Mouse (Mus musculus): ENCODE results near the gene Neb. TPM values are rescaled to one million over a fixed set of nuclear protein-coding genes. Genes with fewer than 3 reads are reported as not detected.

Gene Neb
- total and polyA plus RNA-seq, 2 experiments from 2014 or later = 0.80 to 3.7 TPM

DNA sequence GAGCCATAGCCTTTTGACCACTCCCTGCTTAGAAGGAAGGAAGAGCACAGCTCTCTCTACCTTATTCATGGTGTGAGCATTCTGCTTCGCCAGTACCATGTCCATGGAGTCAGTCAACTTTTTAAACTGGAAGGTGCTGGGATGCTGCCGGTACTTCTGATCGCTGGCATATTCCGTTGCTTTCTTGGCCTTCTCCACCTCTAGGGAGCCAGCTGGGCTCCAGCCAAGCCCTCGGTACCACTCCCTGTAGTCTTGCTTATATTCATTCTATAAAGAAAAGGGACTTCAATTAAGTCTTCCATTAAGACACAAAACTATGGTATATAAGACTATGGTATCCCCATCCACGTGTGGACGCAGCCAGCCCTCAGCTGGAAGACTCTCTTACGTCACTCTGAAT lies 107.4 kb downstream of the Neb start:
- 91% methylated on average over 8 of the region's 8 CpGs for WGBS
- no peak for ATAC-seq (ENCODE audit: low FRiP score)
- no peaks in the 10 kb centered on the region for H3K4me1 ChIP-seq (ENCODE audit: insufficient read depth, low read length)

DNA sequence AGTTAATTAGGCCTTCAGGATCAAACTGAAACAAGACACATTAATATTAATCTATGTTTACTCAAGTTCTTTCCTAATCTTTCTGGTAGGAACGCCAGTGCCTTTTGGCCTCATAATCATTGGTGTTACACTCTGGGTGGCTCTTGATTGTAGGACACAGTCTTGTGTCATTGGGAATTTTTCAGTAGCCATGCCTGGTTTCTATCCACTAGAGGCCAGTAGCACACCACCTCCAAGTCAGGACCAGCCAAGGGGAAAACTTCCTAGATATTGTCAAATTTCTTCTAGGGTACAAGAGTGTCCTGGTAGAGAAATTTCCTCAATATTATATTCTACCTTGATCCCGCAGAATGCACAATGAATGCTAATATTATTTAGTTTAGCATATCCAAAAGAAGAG lies 116.1 kb downstream of the Neb start:
- peak; percentile 87 for TF ChIP-seq CTCF (IDR thresholded peaks at IDR 0.05)
- no peak overlapping the region for H3K4me3 ChIP-seq (ENCODE audit: low read depth, low read length)
- no peak overlapping the region for H3K27ac ChIP-seq (ENCODE audit: low read depth, low read length)
- no peaks in the 10 kb centered on the region for H3K27me3 ChIP-seq (ENCODE audit: insufficient read depth, low read length)
- no peaks in the 10 kb centered on the region for H3K9me3 ChIP-seq (ENCODE audit: low read length)
- H3K4me1 ChIP-seq (ENCODE audit: insufficient read depth, low read length) = no peaks in the 10 kb centered on the region; the same call in 1 of the 2 replicates
- 46% methylated on average over 2 of the region's 2 CpGs for WGBS
- DNase-seq (ENCODE audit: low spot score) = peak; percentile 70
- H3K4me2 ChIP-seq (ENCODE audit: low read depth, low read length, poor library complexity, severe bottlenecking) = no peak overlapping the region
- no peak overlapping the region for H3K9ac ChIP-seq (replicated peaks; ENCODE audit: low read length, poor library complexity, severe bottlenecking)
- H3K36me3 ChIP-seq (ENCODE audit: insufficient read depth, low read length) = no peaks in the 10 kb centered on the region
- ATAC-seq (ENCODE audit: low FRiP score) = peak; percentile 62

More for the DNA sequence above, 107.4 kb downstream of the Neb start:
- no peaks in the 10 kb centered on the region for H3K36me3 ChIP-seq (ENCODE audit: insufficient read depth, low read length)
- H3K4me3 ChIP-seq (ENCODE audit: low read depth, low read length) = no peak overlapping the region
- TF ChIP-seq CTCF (IDR thresholded peaks at IDR 0.05) = no peak
- H3K9me3 ChIP-seq (ENCODE audit: low read length) = no peaks in the 10 kb centered on the region
- no peak for DNase-seq (ENCODE audit: low spot score)
- no peak overlapping the region for H3K27ac ChIP-seq (ENCODE audit: low read depth, low read length)
- no peaks in the 10 kb centered on the region for H3K27me3 ChIP-seq (ENCODE audit: insufficient read depth, low read length)
- H3K9ac ChIP-seq (replicated peaks; ENCODE audit: low read length, poor library complexity, severe bottlenecking) = no peak overlapping the region
- H3K4me2 ChIP-seq (ENCODE audit: low read depth, low read length, poor library complexity, severe bottlenecking) = no peak overlapping the region

DNA sequence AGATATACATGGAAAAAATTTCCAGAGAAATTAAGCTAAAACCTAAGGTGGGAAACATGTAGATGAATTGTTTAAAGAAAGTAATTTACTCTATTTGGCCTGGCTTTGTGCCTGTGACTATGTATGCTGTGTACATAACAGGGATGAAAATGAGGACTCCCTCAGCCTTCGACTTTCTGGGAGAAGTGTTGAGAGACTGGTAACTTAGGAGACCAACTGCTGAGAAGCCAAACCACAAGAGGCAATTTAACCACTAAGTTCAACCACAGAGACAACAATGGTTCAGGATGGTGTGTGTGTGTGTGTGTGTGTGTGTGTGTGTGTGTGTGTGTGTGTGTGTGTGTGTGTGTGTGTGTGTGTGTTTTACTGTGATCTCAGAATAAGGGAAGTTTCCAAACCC lies 126.2 kb downstream of the Neb start:
- Histone ChIP-seq H3K27me3 (ENCODE audit: insufficient read depth, low read length) (no peaks in the 10 kb centered on the region), H3K9me3 (ENCODE audit: low read length) (no peaks in the 10 kb centered on the region), H3K4me1 (ENCODE audit: insufficient read depth, low read length) (no peaks in the 10 kb centered on the region), H3K27ac (ENCODE audit: low read depth, low read length) (no peak overlapping the region), H3K4me3 (ENCODE audit: low read depth, low read length) (no peak overlapping the region), H3K36me3 (ENCODE audit: insufficient read depth, low read length) (no peaks in the 10 kb centered on the region), H3K4me2 (ENCODE audit: low read depth, low read length, poor library complexity, severe bottlenecking) (no peak overlapping the region), H3K9ac (replicated peaks; ENCODE audit: low read length, poor library complexity, severe bottlenecking) (no peak overlapping the region)
- WGBS = 61% methylated on average over 1 of the region's 1 CpGs
- DNase-seq (ENCODE audit: low spot score) (no peak), ATAC-seq (ENCODE audit: low FRiP score) (no peak)
- TF ChIP-seq CTCF (IDR thresholded peaks at IDR 0.05) = no peak

DNA sequence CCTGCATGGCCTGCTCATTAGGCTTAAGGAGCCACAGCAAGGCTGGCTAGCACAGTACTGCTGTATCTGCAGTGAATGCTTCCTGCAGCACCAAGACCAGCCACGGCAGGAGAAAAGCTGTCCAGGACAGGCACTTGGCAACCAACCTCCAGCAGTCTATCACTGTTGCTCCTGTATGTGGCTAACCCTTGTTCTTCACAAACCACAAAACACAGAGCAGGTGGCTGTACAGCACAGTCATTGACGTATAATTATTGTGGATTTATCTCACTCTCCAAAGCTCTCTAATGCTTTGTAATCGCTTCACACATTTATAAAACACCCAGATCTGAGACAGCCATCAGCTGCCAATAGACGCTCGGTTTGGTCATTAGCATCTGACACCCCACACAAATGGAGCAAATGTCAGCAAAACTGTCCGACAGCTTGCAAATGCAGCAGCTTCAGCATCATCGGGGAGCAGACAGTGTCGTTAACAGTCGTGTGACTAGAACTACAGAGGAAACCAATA lies 129.9 kb downstream of the Neb start:
- WGBS = 39% methylated on average over 9 of the region's 9 CpGs
- DNase-seq (ENCODE audit: low spot score) (peak; percentile 43), ATAC-seq (ENCODE audit: low FRiP score) (0 out of 2 replicates have a peak, but pooled peaks have one; percentile 20)
- no peak overlapping the region for H3K27ac ChIP-seq (ENCODE audit: low read depth, low read length)
- no peak for TF ChIP-seq CTCF (IDR thresholded peaks at IDR 0.05)
- H3K4me1 ChIP-seq (ENCODE audit: insufficient read depth, low read length) = no peaks in the 10 kb centered on the region
- no peaks in the 10 kb centered on the region for H3K9me3 ChIP-seq (ENCODE audit: low read length)
- H3K4me3 ChIP-seq (ENCODE audit: low read depth, low read length) = no peak overlapping the region
- H3K9ac ChIP-seq (replicated peaks; ENCODE audit: low read length, poor library complexity, severe bottlenecking) = no peak overlapping the region
- H3K36me3 ChIP-seq (ENCODE audit: insufficient read depth, low read length) = no peaks in the 10 kb centered on the region
- H3K4me2 ChIP-seq (ENCODE audit: low read depth, low read length, poor library complexity, severe bottlenecking) = no peak overlapping the region
- H3K27me3 ChIP-seq (ENCODE audit: insufficient read depth, low read length) = no peaks in the 10 kb centered on the region

DNA sequence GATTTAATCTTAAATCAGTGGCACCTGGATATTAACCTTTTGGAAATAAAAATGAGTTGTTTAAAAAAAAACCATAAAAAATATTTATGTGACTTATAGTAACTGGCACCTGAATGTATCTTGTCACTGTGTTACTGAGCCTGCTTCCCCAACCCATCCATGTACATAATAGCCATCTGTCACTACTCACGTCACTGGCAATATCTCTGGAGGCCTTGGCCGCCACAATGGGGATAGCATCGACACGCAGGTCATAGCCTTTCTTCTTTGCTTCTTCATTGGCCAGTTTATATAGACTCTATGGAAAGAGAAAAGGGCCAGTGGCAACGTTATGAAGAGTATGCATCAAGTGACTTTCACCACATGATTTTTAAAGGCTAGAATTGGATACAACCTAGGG lies 133.2 kb downstream of the Neb start:
- no peak for ATAC-seq (ENCODE audit: low FRiP score)
- H3K9me3 ChIP-seq (ENCODE audit: low read length) = no peaks in the 10 kb centered on the region

DNA sequence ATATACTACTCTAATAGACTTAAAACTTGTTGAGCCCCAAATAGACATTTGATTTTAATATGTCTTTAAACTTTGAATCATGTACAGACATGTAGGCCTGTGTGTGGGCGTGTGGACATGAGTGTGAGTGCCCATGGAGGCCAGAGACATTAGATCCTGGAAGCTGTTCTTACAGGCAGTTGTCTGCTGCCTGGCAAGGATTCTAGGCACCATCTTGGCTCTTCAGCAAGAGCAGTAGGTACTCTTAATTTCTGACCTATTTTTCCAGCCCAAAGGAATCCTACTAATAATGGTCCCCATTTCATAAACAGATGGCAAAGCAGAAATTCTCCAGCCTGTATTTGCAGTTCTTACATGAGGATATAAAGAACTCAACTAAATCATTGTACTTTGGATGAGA lies 135.6 kb downstream of the Neb start:
- H3K36me3 ChIP-seq (ENCODE audit: insufficient read depth, low read length) = no peaks in the 10 kb centered on the region
- no peak for DNase-seq (ENCODE audit: low spot score)
- no peaks in the 10 kb centered on the region for H3K27me3 ChIP-seq (ENCODE audit: insufficient read depth, low read length)
- ATAC-seq (ENCODE audit: low FRiP score) = no peak
- no peaks in the 10 kb centered on the region for H3K4me1 ChIP-seq (ENCODE audit: insufficient read depth, low read length)
- H3K27ac ChIP-seq (ENCODE audit: low read depth, low read length) = no peak overlapping the region
- no peak overlapping the region for H3K4me2 ChIP-seq (ENCODE audit: low read depth, low read length, poor library complexity, severe bottlenecking)
- H3K9me3 ChIP-seq (ENCODE audit: low read length) = no peaks in the 10 kb centered on the region
- no peak overlapping the region for H3K9ac ChIP-seq (replicated peaks; ENCODE audit: low read length, poor library complexity, severe bottlenecking)
- TF ChIP-seq CTCF (IDR thresholded peaks at IDR 0.05) = no peak
- no peak overlapping the region for H3K4me3 ChIP-seq (ENCODE audit: low read depth, low read length)
- WGBS = 86% methylated on average over 1 of the region's 1 CpGs

More for the DNA sequence above, 133.2 kb downstream of the Neb start:
- Histone ChIP-seq H3K36me3 (ENCODE audit: insufficient read depth, low read length) (no peaks in the 10 kb centered on the region), H3K27ac (ENCODE audit: low read depth, low read length) (no peak overlapping the region), H3K4me3 (ENCODE audit: low read depth, low read length) (no peak overlapping the region), H3K4me2 (ENCODE audit: low read depth, low read length, poor library complexity, severe bottlenecking) (no peak overlapping the region), H3K4me1 (ENCODE audit: insufficient read depth, low read length) (no peaks in the 10 kb centered on the region), H3K27me3 (ENCODE audit: insufficient read depth, low read length) (no peaks in the 10 kb centered on the region), H3K9ac (replicated peaks; ENCODE audit: low read length, poor library complexity, severe bottlenecking) (no peak overlapping the region)
- no peak for TF ChIP-seq CTCF (IDR thresholded peaks at IDR 0.05)
- DNase-seq (ENCODE audit: low spot score) = peak; percentile 4
- 90% methylated on average over 5 of the region's 5 CpGs for WGBS
